Mouse (Mus musculus) frontal cortex, postnatal 10 days (tissue): ENCODE data around the gene Rps27l.
A peak's percentile ranks its signal among the peaks of the same experiment; 100 is the strongest.

Experiments
- DNase-seq, 2 experiments: peaks; one replicate each; pipeline ENCODE4 v3.0.0; 2022; ENCODE audit warnings: low spot score in 2 of 2, mixed read lengths in 1 of 2

Gene Rps27l

GRCm38 (mm10) chr9:66920488-66921279 is 25.2 kb upstream of the Rps27l start:
- DNase-seq: no peak

- no peak for DNase-seq
Measured at GRCm38 (mm10) chr9:66922076-66922475, 23.8 kb upstream of the Rps27l start.

GRCm38 (mm10) chr9:66925853-66926252 is 20.0 kb upstream of the Rps27l start:
- DNase-seq: no peak

GRCm38 (mm10) chr9:66927696-66928402 is 18.0 kb upstream of the Rps27l start:
- no peak for DNase-seq

- no peak for DNase-seq
Measured at GRCm38 (mm10) chr9:66930351-66930750, 15.5 kb upstream of the Rps27l start.

GRCm38 (mm10) chr9:66933869-66934808 is 11.7 kb upstream of the Rps27l start:
- DNase-seq: no peak

GRCm38 (mm10) chr9:66937507-66937906 is 8.4 kb upstream of the Rps27l start:
- DNase-seq: no peak

GRCm38 (mm10) chr9:66938836-66939235 is 7.0 kb upstream of the Rps27l start:
- DNase-seq: no peak

GRCm38 (mm10) chr9:66945161-66945560 is 725 bp upstream of the Rps27l start:
- DNase-seq: no peak

- no peak for DNase-seq
Measured at GRCm38 (mm10) chr9:66948536-66948935, 2.6 kb downstream of the Rps27l start.

GRCm38 (mm10) chr9:66952321-66952720 is 6.4 kb downstream of the Rps27l start:
- no peak for DNase-seq

GRCm38 (mm10) chr9:66952886-66953285 is 7.0 kb downstream of the Rps27l start:
- no peak for DNase-seq

GRCm38 (mm10) chr9:66957451-66957850 is 11.6 kb downstream of the Rps27l start:
- DNase-seq: no peak

GRCm38 (mm10) chr9:66961478-66961877 is 15.6 kb downstream of the Rps27l start:
- DNase-seq: no peak

- DNase-seq: no peak
Measured at GRCm38 (mm10) chr9:66967492-66967891, 21.6 kb downstream of the Rps27l start.

- no peak for DNase-seq
Measured at GRCm38 (mm10) chr9:66971116-66971515, 25.2 kb downstream of the Rps27l start.

- peak; percentile 68 to 74 for DNase-seq
Measured at GRCm38 (mm10) chr9:66974721-66975225, 28.9 kb downstream of the Rps27l start.

GRCm38 (mm10) chr9:66975239-66975645 is 29.4 kb downstream of the Rps27l start, which contains the start of gene Lactb:
TSS of gene Lactb (minus strand) at chr9:66975484.
- peak; percentile 92 to 93 for DNase-seq

- no peak for DNase-seq
Measured at GRCm38 (mm10) chr9:66977121-66977520, 31.2 kb downstream of the Rps27l start.

- DNase-seq: no peak
Measured at GRCm38 (mm10) chr9:66977982-66978381, 32.1 kb downstream of the Rps27l start.

GRCm38 (mm10) chr9:66978468-66978867 is 32.6 kb downstream of the Rps27l start:
- DNase-seq: no peak

- peak in 1 of 2 experiments; percentile 63 for DNase-seq
Measured at GRCm38 (mm10) chr9:66980458-66980857, 34.6 kb downstream of the Rps27l start.
